Mouse (Mus musculus): ENCODE data around the gene Olfr401.
"Not testable (repeated sequence)": the region's sequence is repeated elsewhere in the genome, so short reads cannot be mapped to it uniquely, and the experiment has no call there.

The Olfr401 gene

GRCm38 (mm10) chr11:74113412-74113811, at the start of gene Olfr401:
Gene Olfr401, plus strand, starts transcription at chr11:74113712.
- no peak for DNase-seq (ENCODE audit: low spot score in 2 of 2)

DNA sequence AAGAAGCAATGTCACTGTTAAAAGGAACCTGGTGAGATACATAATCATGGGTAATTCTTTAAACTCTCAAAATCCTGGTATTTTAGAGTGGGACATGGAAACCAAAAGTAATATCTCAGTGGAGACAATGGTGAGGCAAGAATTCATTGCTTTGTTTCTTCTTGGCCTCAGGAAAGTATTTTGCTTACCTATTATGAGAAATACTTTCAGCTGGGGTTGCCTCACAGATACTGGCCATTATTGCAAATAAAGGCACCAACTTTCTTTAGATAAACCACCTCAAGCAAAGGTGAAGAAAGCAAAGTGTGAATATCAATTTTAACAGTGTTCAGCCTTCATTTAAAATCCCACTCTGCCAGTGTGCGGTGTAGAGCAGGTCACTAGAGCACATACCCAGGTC, 43.9 kb upstream of the Olfr401 start, which contains the start of gene Zfp616:
Gene Zfp616 (plus strand): TSS at position 301 of the 400 bp plus-strand sequence.
- DNase-seq (ENCODE audit: low spot score in 2 of 2): no peak

GRCm38 (mm10) chr11:74100724-74101123, 12.8 kb upstream of the Olfr401 start:
- DNase-seq (ENCODE audit: low spot score in 2 of 2): peak in 1 of 2 experiments; percentile 16

GRCm38 (mm10) chr11:74101507-74101906, 12.0 kb upstream of the Olfr401 start:
- no peak for DNase-seq (ENCODE audit: low spot score in 2 of 2)

GRCm38 (mm10) chr11:74105066-74105465, 8.4 kb upstream of the Olfr401 start:
- no peak for DNase-seq (ENCODE audit: low spot score in 2 of 2)

- DNase-seq (ENCODE audit: low spot score in 2 of 2): not testable (repeated sequence)
Measured at GRCm38 (mm10) chr11:74140001-74140400, 26.5 kb downstream of the Olfr401 start.

- no peak for DNase-seq (ENCODE audit: low spot score in 2 of 2)
Measured at GRCm38 (mm10) chr11:74145866-74146265, 32.4 kb downstream of the Olfr401 start.

DNA sequence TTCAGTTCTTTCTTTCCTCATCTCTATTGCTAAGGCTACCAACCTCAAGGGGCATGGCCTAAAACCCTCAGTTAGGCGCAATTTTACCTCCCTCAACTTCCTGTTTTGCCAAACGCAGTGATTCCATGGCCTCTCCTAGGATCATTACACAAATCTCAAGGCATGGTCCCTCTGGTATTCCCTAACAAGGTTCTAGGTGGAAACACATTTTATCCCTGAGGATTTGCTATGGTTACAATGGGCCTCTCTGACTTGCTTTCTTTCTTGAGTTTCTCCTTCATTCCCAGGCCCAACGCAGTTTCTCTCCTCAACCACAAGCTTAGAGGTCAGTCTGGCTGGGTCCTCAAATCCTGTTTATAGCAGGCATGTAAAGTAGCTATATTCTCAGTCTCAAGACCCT, 39.7 kb downstream of the Olfr401 start, which contains the start of gene Olfr402:
Gene Olfr402 (plus strand): TSS at position 301 of the 400 bp plus-strand sequence.
- DNase-seq (ENCODE audit: low spot score in 2 of 2): no peak

- no peak for DNase-seq (ENCODE audit: low spot score in 2 of 2)
Measured at GRCm38 (mm10) chr11:74168771-74169170, 55.3 kb downstream of the Olfr401 start.

All from spleen, postnatal 10 days (tissue).